Mouse (Mus musculus): ENCODE data around the gene Skap2. TPM values are rescaled to one million over a fixed set of nuclear protein-coding genes. Genes with fewer than 3 reads are reported as not detected.

Skap2 gene
- polyA plus RNA-seq, 1 experiment from 2014 or later = 5.8 TPM

- 0 out of 2 replicates have a peak overlapping the region, but pooled peaks have one; percentile 8 for H3K27ac ChIP-seq (replicated peaks; ENCODE audit: low read depth, low read length)
- no peak for DNase-seq
- H3K36me3 ChIP-seq (ENCODE audit: control insufficient read depth, insufficient read depth, low read length) = no peaks in the 10 kb centered on the region
- no peak for ATAC-seq (ENCODE audit: low FRiP score, low TSS enrichment)
- no peak overlapping the region for H3K4me3 ChIP-seq (replicated peaks; ENCODE audit: low read depth, low read length)
- peaks cover 43% of the 10 kb centered on the region for H3K4me1 ChIP-seq (ENCODE audit: control insufficient read depth, insufficient read depth, low read length)
- peaks cover 10% of the 10 kb centered on the region; the same call in 1 of the 2 replicates for H3K27me3 ChIP-seq (ENCODE audit: control insufficient read depth, insufficient read depth, low read length)
- no peak overlapping the region for H3K4me2 ChIP-seq (ENCODE audit: low read length)
- no peak overlapping the region for H3K9ac ChIP-seq (replicated peaks; ENCODE audit: low read length)
- no peaks in the 10 kb centered on the region for H3K9me3 ChIP-seq (ENCODE audit: control insufficient read depth, low read length)
- WGBS = 69% methylated on average over 4 of the region's 4 CpGs
These were observed 159.7 kb downstream of the Skap2 start for GRCm38 (mm10) chr6:51852643-51853042.

DNA sequence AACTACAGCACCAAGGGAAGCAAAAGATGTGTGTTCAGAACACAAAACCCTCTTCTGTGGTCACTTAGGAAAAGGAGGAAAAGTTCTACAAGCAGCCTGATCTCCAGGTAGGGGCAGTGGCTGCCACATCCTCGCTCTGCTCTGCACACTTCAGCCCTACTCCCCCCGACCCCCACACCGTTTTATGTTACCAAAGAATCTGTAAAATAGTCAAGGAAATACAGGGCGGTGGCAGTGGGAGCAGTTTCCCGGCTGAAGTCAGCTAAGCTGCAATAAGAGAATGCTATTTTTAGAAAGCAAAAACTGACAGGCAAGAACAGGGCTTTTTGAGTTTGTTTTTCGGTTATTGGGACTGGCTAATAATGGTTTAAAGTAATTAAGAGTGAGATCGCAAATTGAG lies 160.8 kb downstream of the Skap2 start:
- Histone ChIP-seq H3K9me3 (ENCODE audit: control insufficient read depth, low read length) (no peaks in the 10 kb centered on the region), H3K27ac (replicated peaks; ENCODE audit: low read depth, low read length) (peak overlapping the region; percentile 96), H3K27me3 (ENCODE audit: control insufficient read depth, insufficient read depth, low read length) (peaks cover 10% of the 10 kb centered on the region; the same call in 1 of the 2 replicates), H3K4me3 (replicated peaks; ENCODE audit: low read depth, low read length) (no peak overlapping the region), H3K4me1 (ENCODE audit: control insufficient read depth, insufficient read depth, low read length) (peaks cover 54% of the 10 kb centered on the region), H3K36me3 (ENCODE audit: control insufficient read depth, insufficient read depth, low read length) (no peaks in the 10 kb centered on the region), H3K4me2 (ENCODE audit: low read length) (no peak overlapping the region), H3K9ac (replicated peaks; ENCODE audit: low read length) (no peak overlapping the region; the same call in 1 of the 2 replicates)
- DNase-seq (peak; percentile 52), ATAC-seq (ENCODE audit: low FRiP score, low TSS enrichment) (no peak)
- WGBS = 30% methylated on average over 7 of the region's 7 CpGs

- H3K9ac ChIP-seq (replicated peaks; ENCODE audit: low read length) = no peak overlapping the region; the same call in 1 of the 2 replicates
- peaks cover 63% of the 10 kb centered on the region for H3K4me1 ChIP-seq (ENCODE audit: control insufficient read depth, insufficient read depth, low read length)
- no peak overlapping the region for H3K4me3 ChIP-seq (replicated peaks; ENCODE audit: low read depth, low read length)
- H3K4me2 ChIP-seq (ENCODE audit: low read length) = peak overlapping the region; percentile 41
- H3K27me3 ChIP-seq (ENCODE audit: control insufficient read depth, insufficient read depth, low read length) = peaks cover 10% of the 10 kb centered on the region; the same call in 1 of the 2 replicates
- peak overlapping the region; percentile 96 for H3K27ac ChIP-seq (replicated peaks; ENCODE audit: low read depth, low read length)
- H3K9me3 ChIP-seq (ENCODE audit: control insufficient read depth, low read length) = no peaks in the 10 kb centered on the region
- 24% methylated on average over 13 of the region's 13 CpGs for WGBS
- DNase-seq = peak; percentile 71
- peak; percentile 51; the same call in 1 of the 2 replicates for ATAC-seq (ENCODE audit: low FRiP score, low TSS enrichment)
- no peaks in the 10 kb centered on the region for H3K36me3 ChIP-seq (ENCODE audit: control insufficient read depth, insufficient read depth, low read length)
These were observed 162.1 kb downstream of the Skap2 start for GRCm38 (mm10) chr6:51850030-51850817.

DNA sequence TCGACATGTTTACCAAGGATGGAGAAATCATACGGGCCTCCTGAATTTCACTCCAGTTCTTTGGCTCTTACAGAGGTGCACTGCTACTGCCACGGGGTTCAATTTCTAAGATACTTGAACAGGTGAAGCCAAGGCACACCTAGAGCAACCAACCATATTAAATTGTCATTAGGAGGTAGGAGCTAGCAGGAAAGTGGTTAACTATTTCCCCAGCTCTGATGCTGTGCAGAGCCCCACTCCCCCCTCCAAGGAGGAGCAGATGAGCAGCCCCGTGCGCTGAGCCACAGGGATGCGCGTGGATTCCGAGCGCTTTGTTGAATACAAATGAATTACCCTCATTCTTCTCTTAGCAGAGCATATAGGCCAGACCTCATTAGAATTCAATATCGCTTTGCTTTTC lies 162.8 kb downstream of the Skap2 start:
- Histone ChIP-seq H3K27ac (replicated peaks; ENCODE audit: low read depth, low read length) (peak overlapping the region; percentile 96), H3K4me2 (ENCODE audit: low read length) (peak overlapping the region; percentile 41), H3K36me3 (ENCODE audit: control insufficient read depth, insufficient read depth, low read length) (no peaks in the 10 kb centered on the region), H3K4me3 (replicated peaks; ENCODE audit: low read depth, low read length) (no peak overlapping the region), H3K4me1 (ENCODE audit: control insufficient read depth, insufficient read depth, low read length) (peaks cover 63% of the 10 kb centered on the region), H3K9me3 (ENCODE audit: control insufficient read depth, low read length) (no peaks in the 10 kb centered on the region), H3K9ac (replicated peaks; ENCODE audit: low read length) (peak overlapping the region; percentile 46; the same call in 1 of the 2 replicates), H3K27me3 (ENCODE audit: control insufficient read depth, insufficient read depth, low read length) (peaks cover 10% of the 10 kb centered on the region; the same call in 1 of the 2 replicates)
- DNase-seq (peak; percentile 88), ATAC-seq (ENCODE audit: low FRiP score, low TSS enrichment) (peak; percentile 87)
- 9% methylated on average over 10 of the region's 10 CpGs for WGBS

DNA sequence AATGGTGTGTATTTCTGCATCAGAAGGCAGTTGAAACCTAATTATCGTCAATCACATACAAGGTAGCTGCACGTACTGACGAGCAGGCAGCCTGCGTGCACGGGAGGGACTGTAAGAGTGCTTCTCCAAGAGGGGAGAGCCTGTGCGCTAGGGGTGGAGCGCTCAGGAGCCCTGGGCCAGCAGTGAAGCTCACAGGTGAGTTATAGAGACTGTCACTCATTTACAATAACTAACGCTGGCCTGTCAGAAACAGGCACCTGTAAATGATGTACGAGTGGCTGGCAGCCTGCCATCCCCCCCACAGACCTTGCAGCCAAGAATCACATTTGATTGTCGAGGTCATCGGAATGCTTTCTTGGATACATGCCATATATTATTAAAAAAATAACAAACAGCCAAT lies 168.2 kb downstream of the Skap2 start:
- Histone ChIP-seq H3K27ac (replicated peaks; ENCODE audit: low read depth, low read length) (peak overlapping the region; percentile 67), H3K4me3 (replicated peaks; ENCODE audit: low read depth, low read length) (no peak overlapping the region), H3K4me2 (ENCODE audit: low read length) (no peak overlapping the region), H3K36me3 (ENCODE audit: control insufficient read depth, insufficient read depth, low read length) (no peaks in the 10 kb centered on the region), H3K4me1 (ENCODE audit: control insufficient read depth, insufficient read depth, low read length) (peaks cover 53% of the 10 kb centered on the region), H3K27me3 (ENCODE audit: control insufficient read depth, insufficient read depth, low read length) (no peaks in the 10 kb centered on the region), H3K9ac (replicated peaks; ENCODE audit: low read length) (no peak overlapping the region), H3K9me3 (ENCODE audit: control insufficient read depth, low read length) (no peaks in the 10 kb centered on the region)
- 53% methylated on average over 11 of the region's 11 CpGs for WGBS
- ATAC-seq (ENCODE audit: low FRiP score, low TSS enrichment) (no peak), DNase-seq (peak; percentile 57)

DNA sequence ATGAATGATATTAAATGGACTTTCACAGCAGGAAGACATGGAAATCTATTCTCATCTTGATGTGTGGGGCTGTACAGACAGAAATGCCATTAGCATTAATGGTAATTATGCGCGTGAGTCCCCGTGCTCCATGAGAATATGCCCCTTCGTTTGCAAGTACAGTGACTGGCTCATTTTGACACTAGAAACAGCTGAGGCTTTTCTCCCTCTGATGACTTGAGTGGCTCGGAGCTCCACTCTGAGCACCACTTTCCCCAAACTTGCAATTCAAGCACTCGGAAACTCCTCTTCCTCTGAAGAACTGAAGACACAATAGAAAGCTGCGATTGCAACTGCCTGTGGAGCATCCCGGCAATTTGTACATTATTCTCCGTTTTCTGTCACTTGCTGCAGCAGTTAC lies 169.3 kb downstream of the Skap2 start:
- Histone ChIP-seq H3K4me2 (ENCODE audit: low read length) (no peak overlapping the region), H3K9ac (replicated peaks; ENCODE audit: low read length) (no peak overlapping the region), H3K4me3 (replicated peaks; ENCODE audit: low read depth, low read length) (no peak overlapping the region), H3K36me3 (ENCODE audit: control insufficient read depth, insufficient read depth, low read length) (no peaks in the 10 kb centered on the region), H3K4me1 (ENCODE audit: control insufficient read depth, insufficient read depth, low read length) (peaks cover 43% of the 10 kb centered on the region), H3K27ac (replicated peaks; ENCODE audit: low read depth, low read length) (peak overlapping the region; percentile 67; the same call in 1 of the 2 replicates), H3K27me3 (ENCODE audit: control insufficient read depth, insufficient read depth, low read length) (no peaks in the 10 kb centered on the region), H3K9me3 (ENCODE audit: control insufficient read depth, low read length) (no peaks in the 10 kb centered on the region)
- ATAC-seq (ENCODE audit: low FRiP score, low TSS enrichment) (no peak), DNase-seq (no peak)
- 67% methylated on average over 9 of the region's 9 CpGs for WGBS

DNA sequence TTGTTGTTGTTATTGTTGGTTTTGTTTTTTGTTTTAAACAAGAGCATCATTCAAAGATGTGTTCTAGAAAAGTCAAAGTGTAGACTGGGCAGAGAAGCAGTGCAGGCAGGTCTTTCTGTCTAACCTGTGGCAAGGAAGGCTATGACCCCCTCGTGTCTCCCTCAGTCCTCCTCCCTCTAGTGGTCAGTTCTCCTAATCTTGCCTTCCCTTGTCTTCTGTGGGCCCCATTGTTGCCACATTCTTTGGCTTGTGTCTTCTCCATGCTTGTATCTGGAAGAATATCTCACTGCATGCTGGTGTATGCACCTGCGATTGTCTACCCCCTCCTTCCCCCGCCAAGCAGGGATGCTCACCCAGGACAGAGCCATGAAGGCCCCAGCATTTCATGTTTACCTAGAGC lies 174.2 kb downstream of the Skap2 start:
- Histone ChIP-seq H3K4me3 (replicated peaks; ENCODE audit: low read depth, low read length) (no peak overlapping the region), H3K27me3 (ENCODE audit: control insufficient read depth, insufficient read depth, low read length) (no peaks in the 10 kb centered on the region), H3K4me2 (ENCODE audit: low read length) (no peak overlapping the region), H3K9me3 (ENCODE audit: control insufficient read depth, low read length) (no peaks in the 10 kb centered on the region), H3K9ac (replicated peaks; ENCODE audit: low read length) (no peak overlapping the region), H3K36me3 (ENCODE audit: control insufficient read depth, insufficient read depth, low read length) (no peaks in the 10 kb centered on the region), H3K27ac (replicated peaks; ENCODE audit: low read depth, low read length) (0 out of 2 replicates have a peak overlapping the region, but pooled peaks have one; percentile 26), H3K4me1 (ENCODE audit: control insufficient read depth, insufficient read depth, low read length) (peaks cover 7% of the 10 kb centered on the region)
- 79% methylated on average over 3 of the region's 3 CpGs for WGBS
- ATAC-seq (ENCODE audit: low FRiP score, low TSS enrichment) = no peak
- DNase-seq = no peak

DNA sequence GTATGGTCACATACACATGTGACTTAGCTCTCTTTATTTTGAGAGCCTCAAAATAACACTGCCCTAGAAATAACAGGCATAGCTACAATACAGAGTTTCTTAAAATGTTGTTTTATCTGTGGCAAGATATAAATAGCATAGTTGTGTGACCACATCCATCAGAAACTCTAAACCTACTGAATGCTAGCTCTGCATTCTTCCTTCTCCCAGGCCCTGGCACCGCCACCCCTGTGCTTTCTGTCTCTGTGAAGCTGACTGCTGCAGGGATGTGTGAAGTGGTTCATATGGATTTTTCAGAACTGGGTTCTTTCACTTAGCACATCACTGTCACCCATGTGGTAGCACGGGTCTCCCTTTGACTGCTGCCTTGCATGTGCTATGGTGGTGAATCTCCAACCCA lies 179.0 kb downstream of the Skap2 start:
- H3K4me1 ChIP-seq (ENCODE audit: control insufficient read depth, insufficient read depth, low read length) = no peaks in the 10 kb centered on the region
- 83% methylated on average over 2 of the region's 2 CpGs for WGBS
- DNase-seq = no peak
- no peak overlapping the region for H3K27ac ChIP-seq (replicated peaks; ENCODE audit: low read depth, low read length)
- H3K9ac ChIP-seq (replicated peaks; ENCODE audit: low read length) = no peak overlapping the region
- H3K36me3 ChIP-seq (ENCODE audit: control insufficient read depth, insufficient read depth, low read length) = no peaks in the 10 kb centered on the region
- H3K27me3 ChIP-seq (ENCODE audit: control insufficient read depth, insufficient read depth, low read length) = no peaks in the 10 kb centered on the region
- H3K4me3 ChIP-seq (replicated peaks; ENCODE audit: low read depth, low read length) = no peak overlapping the region
- no peak for ATAC-seq (ENCODE audit: low FRiP score, low TSS enrichment)
- no peaks in the 10 kb centered on the region for H3K9me3 ChIP-seq (ENCODE audit: control insufficient read depth, low read length)
- H3K4me2 ChIP-seq (ENCODE audit: low read length) = no peak overlapping the region

DNA sequence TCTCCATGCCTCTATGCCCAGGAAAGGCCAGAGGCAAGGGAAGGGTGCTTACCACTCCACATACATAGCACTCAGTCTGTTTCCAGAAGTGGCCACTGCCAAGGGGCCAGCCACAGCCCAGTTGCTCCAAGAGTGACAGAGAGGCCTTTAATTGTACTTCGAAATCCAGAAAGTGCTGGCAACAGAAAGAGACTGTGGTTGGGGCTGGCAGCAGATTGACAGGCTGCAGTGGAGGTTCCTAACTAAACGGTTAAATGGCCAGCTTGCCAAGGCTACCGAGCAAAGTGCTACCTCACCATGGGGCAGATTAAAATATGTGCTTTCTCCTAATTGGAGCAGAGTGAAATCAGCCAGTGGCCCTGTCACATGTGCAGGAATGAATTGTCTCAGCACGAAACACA lies 186.7 kb downstream of the Skap2 start:
- Histone ChIP-seq H3K9ac (replicated peaks; ENCODE audit: low read length) (no peak overlapping the region), H3K27me3 (ENCODE audit: control insufficient read depth, insufficient read depth, low read length) (no peaks in the 10 kb centered on the region), H3K9me3 (ENCODE audit: control insufficient read depth, low read length) (no peaks in the 10 kb centered on the region), H3K36me3 (ENCODE audit: control insufficient read depth, insufficient read depth, low read length) (no peaks in the 10 kb centered on the region), H3K4me3 (replicated peaks; ENCODE audit: low read depth, low read length) (no peak overlapping the region), H3K4me1 (ENCODE audit: control insufficient read depth, insufficient read depth, low read length) (no peaks in the 10 kb centered on the region), H3K27ac (replicated peaks; ENCODE audit: low read depth, low read length) (no peak overlapping the region), H3K4me2 (ENCODE audit: low read length) (no peak overlapping the region)
- no peak for ATAC-seq (ENCODE audit: low FRiP score, low TSS enrichment)
- no peak for DNase-seq
- 50% methylated on average over 4 of the region's 4 CpGs for WGBS
